Mouse (Mus musculus): ENCODE measurements at regions not wholly inside any gene's neighbourhood (a gene's known extent, or its start where the extent isn't known, plus 50 kb on each side); places are given as distances from the start of the nearest gene placed in this dataset.

DNA sequence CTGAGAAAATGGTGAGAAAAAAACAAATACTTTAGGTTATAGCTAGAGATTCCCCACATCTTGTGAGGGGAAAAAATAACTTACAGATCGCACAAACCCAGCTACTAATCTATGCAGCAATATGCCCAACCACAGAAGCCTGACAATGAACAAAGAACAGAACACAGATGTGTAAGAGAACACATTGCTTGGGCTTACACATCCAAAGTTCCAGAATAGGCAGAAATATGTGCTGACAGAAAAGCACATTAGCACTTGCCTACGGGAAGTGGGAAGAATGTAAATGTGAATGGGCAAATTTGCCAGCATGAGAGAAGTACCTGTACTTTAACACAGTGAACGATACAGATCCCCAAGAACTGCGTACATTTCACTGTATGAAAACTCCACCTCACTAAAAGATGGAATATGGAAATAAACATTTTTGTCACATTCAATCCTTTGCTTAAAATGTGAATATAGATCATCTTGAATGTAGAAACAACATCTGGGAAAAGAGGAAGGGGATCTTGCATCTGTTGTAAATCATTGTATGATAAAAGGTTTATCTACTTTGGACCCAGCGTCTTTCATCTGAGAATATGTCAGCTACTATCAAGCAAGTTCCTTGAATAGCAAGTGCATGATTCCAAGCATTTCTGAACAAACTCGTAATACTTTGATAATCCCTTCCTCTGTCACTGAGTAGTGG lies 116.5 kb upstream of the B3galt2 start:
- H3K27me3 ChIP-seq (ENCODE audit: control insufficient read depth, insufficient read depth, low read length): no peaks in the 10 kb centered on the region
- H3K4me1 ChIP-seq (ENCODE audit: control insufficient read depth, insufficient read depth, low read length): no peaks in the 10 kb centered on the region
- H3K36me3 ChIP-seq (ENCODE audit: control insufficient read depth, insufficient read depth, low read length): no peaks in the 10 kb centered on the region
- no peak overlapping the region for H3K9ac ChIP-seq (ENCODE audit: low read length)
- no peaks in the 10 kb centered on the region for H3K9me3 ChIP-seq (ENCODE audit: control insufficient read depth, low read length)
- no peak for ATAC-seq (ENCODE audit: insufficient number of reproducible peaks, low FRiP score, low TSS enrichment, low read depth)
- 88% methylated on average over 6 of the region's 6 CpGs for WGBS
- no peak for DNase-seq (ENCODE audit: low spot score)
- H3K4me3 ChIP-seq (ENCODE audit: low read depth, low read length): no peak overlapping the region
- H3K27ac ChIP-seq (replicated peaks; ENCODE audit: low read depth, low read length): no peak overlapping the region
- H3K4me2 ChIP-seq (ENCODE audit: low read depth, severe bottlenecking): no peak overlapping the region

DNA sequence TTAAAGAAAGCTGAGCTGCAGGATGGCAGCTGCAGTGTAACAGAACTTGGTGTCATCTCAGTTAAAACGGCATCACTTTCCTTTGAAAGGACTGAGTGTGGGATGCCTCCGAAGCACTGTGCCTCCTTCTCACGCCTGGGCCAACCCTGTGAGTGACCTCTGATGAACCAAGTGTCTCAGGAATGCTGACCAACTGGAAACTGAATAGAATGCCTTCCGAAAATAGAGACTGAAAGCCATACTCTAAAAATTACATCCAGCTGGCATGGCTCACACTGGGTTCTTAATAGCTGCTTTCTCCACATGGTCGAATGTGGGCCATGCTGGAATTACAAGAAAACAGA lies 116.0 kb upstream of the B3galt2 start:
- Histone ChIP-seq H3K36me3 (ENCODE audit: control insufficient read depth, insufficient read depth, low read length) (no peaks in the 10 kb centered on the region), H3K4me1 (ENCODE audit: control insufficient read depth, insufficient read depth, low read length) (no peaks in the 10 kb centered on the region), H3K4me3 (ENCODE audit: low read depth, low read length) (no peak overlapping the region), H3K9ac (ENCODE audit: low read length) (no peak overlapping the region), H3K27me3 (ENCODE audit: control insufficient read depth, insufficient read depth, low read length) (no peaks in the 10 kb centered on the region), H3K27ac (replicated peaks; ENCODE audit: low read depth, low read length) (no peak overlapping the region), H3K9me3 (ENCODE audit: control insufficient read depth, low read length) (no peaks in the 10 kb centered on the region), H3K4me2 (ENCODE audit: low read depth, severe bottlenecking) (no peak overlapping the region)
- DNase-seq (ENCODE audit: low spot score) (no peak), ATAC-seq (ENCODE audit: insufficient number of reproducible peaks, low FRiP score, low TSS enrichment, low read depth) (no peak)
- 78% methylated on average over 5 of the region's 5 CpGs for WGBS

DNA sequence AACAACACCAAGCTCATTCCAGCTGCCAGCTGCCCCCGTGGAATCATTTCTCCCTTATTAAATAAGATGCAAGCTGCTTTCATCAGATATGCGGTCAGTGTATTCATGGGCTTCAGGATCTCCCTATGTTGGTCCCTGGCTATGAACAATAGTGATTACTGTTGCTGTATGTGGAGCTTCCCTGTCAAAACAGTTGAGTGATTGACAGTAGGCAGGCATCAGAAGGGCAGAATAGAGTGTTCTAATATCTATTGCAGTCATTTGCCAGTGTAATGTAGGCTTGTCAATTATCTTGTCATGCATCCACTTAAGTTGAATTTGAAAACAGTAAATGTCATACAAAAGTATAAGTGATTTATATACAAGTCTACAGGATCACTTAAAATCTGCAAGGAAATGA lies 100.2 kb upstream of the B3galt2 start:
- H3K4me1 ChIP-seq (ENCODE audit: control insufficient read depth, insufficient read depth, low read length): no peaks in the 10 kb centered on the region
- no peak overlapping the region for H3K4me2 ChIP-seq (ENCODE audit: low read depth, severe bottlenecking)
- WGBS: 90% methylated on average over 2 of the region's 2 CpGs
- no peaks in the 10 kb centered on the region for H3K9me3 ChIP-seq (ENCODE audit: control insufficient read depth, low read length)
- no peaks in the 10 kb centered on the region for H3K27me3 ChIP-seq (ENCODE audit: control insufficient read depth, insufficient read depth, low read length)
- H3K27ac ChIP-seq (replicated peaks; ENCODE audit: low read depth, low read length): no peak overlapping the region
- H3K36me3 ChIP-seq (ENCODE audit: control insufficient read depth, insufficient read depth, low read length): no peaks in the 10 kb centered on the region
- H3K9ac ChIP-seq (ENCODE audit: low read length): no peak overlapping the region
- DNase-seq (ENCODE audit: low spot score): no peak
- ATAC-seq (ENCODE audit: insufficient number of reproducible peaks, low FRiP score, low TSS enrichment, low read depth): no peak
- H3K4me3 ChIP-seq (ENCODE audit: low read depth, low read length): no peak overlapping the region

DNA sequence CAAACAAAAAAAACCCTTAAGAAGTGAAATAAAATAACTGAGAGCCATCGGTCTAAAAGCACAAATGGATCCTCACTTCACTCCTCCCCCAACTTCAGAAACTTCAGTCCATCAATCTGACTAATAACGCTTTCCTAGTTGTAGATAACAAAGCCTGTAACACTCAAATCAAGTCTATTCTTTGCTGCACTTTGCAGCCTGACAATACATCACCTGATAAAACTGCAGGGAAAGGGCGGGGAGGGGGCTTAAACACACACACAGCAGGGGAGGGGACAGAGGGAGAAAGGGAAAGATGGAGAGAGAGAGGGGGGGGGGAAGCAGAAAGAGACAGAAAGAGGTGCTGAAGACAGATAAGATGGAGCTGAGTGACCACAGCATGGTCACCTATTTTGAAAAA lies 99.8 kb upstream of the B3galt2 start:
- Histone ChIP-seq H3K4me2 (ENCODE audit: low read depth, severe bottlenecking) (no peak overlapping the region), H3K4me3 (ENCODE audit: low read depth, low read length) (no peak overlapping the region), H3K9me3 (ENCODE audit: control insufficient read depth, low read length) (no peaks in the 10 kb centered on the region), H3K9ac (ENCODE audit: low read length) (no peak overlapping the region), H3K4me1 (ENCODE audit: control insufficient read depth, insufficient read depth, low read length) (no peaks in the 10 kb centered on the region), H3K27me3 (ENCODE audit: control insufficient read depth, insufficient read depth, low read length) (no peaks in the 10 kb centered on the region), H3K27ac (replicated peaks; ENCODE audit: low read depth, low read length) (no peak overlapping the region), H3K36me3 (ENCODE audit: control insufficient read depth, insufficient read depth, low read length) (no peaks in the 10 kb centered on the region)
- DNase-seq (ENCODE audit: low spot score): no peak
- WGBS: 66% methylated on average over 3 of the region's 3 CpGs
- no peak for ATAC-seq (ENCODE audit: insufficient number of reproducible peaks, low FRiP score, low TSS enrichment, low read depth)
